Mouse (Mus musculus): ENCODE measurements around the gene Akt3. TPM values are rescaled to one million over a fixed set of nuclear protein-coding genes. Genes with fewer than 3 reads are reported as not detected.

Akt3 gene
- total RNA-seq, 1 experiment: 8.4 TPM

DNA sequence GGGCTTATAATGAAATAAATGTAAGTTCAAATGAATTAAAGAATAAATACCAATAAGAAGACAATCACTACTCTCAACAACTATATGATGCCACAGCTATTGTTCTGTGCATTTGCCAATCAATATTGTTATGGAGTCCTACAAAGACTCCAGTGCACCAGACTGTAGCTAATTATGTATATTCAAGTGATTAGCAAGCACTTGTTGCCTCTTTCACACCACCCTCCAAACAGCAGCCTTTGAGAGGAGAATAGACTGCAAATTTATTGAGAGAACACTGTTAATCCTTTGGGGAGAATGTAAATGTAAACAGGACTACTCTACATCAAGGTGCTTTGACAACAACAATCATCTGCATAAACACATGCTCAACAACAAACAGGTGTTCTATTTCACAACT is 86.7 kb downstream of the Akt3 start:
- no peak overlapping the region for H3K4me3 ChIP-seq (ENCODE audit: insufficient read depth in 1 of 2, low read depth in 1 of 2, low read length in 2 of 2, poor library complexity in 1 of 2, severe bottlenecking in 1 of 2)
- in situ Hi-C loops (cut with MboI; ENCODE audit: low sequenced_read_pairs in 2 of 2, unreplicated experiment in 2 of 2): no loop called here
- no peak overlapping the region for H3K9ac ChIP-seq (ENCODE audit: insufficient read depth, low read depth, low read length, poor library complexity, severe bottlenecking)
- H3K36me3 ChIP-seq (ENCODE audit: control insufficient read depth, insufficient read depth, low read length, poor library complexity, severe bottlenecking): no peaks in the 10 kb centered on the region
- no peak for DNase-seq (ENCODE audit: low read depth, low spot score)
- H3K27ac ChIP-seq (ENCODE audit: insufficient read depth, low read depth, low read length, poor library complexity, severe bottlenecking): no peak overlapping the region
- no peaks in the 10 kb centered on the region for H3K4me1 ChIP-seq (ENCODE audit: control insufficient read depth in 2 of 2, insufficient read depth in 2 of 2, low read length in 2 of 2, poor library complexity in 1 of 2)
- TF ChIP-seq CHD2 (IDR thresholded peaks at IDR 0.05; ENCODE audit: low read depth, low read length) (no peak), ZC3H11A (IDR thresholded peaks at IDR 0.05; ENCODE audit: borderline replicate concordance, low read depth, low read length) (no peak), ZNF384 (IDR thresholded peaks at IDR 0.05; ENCODE audit: low read depth, low read length) (no peak), MAFK (IDR thresholded peaks at IDR 0.05; ENCODE audit: insufficient read depth, low read depth, low read length) (no peak), HCFC1 (IDR thresholded peaks at IDR 0.05; ENCODE audit: borderline replicate concordance, insufficient read depth, low read length) (no peak)
- no peaks in the 10 kb centered on the region for H3K9me3 ChIP-seq (ENCODE audit: control insufficient read depth, insufficient read depth, low read depth, low read length)

DNA sequence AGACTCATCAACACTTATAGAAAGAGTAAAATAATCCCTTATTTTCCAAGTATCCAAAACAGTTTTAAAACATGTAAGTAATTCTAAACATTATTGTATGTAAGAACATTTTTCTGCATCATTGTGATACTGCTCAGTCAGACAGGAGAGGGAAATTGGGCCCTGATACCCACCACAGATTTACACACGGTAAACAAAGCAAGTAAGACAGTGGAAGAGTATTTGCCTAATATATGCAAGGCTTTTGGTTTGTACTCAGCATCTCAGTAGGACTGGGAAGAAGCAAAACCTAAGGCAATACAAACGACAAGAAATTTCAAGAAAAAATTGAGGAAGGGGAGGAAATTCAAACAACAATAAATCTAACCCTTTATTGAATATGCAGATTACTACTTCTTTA is 92.2 kb downstream of the Akt3 start:
- Histone ChIP-seq H3K9me3 (ENCODE audit: control insufficient read depth, insufficient read depth, low read depth, low read length) (no peaks in the 10 kb centered on the region), H3K36me3 (ENCODE audit: control insufficient read depth, insufficient read depth, low read length, poor library complexity, severe bottlenecking) (no peaks in the 10 kb centered on the region), H3K4me1 (ENCODE audit: control insufficient read depth in 2 of 2, insufficient read depth in 2 of 2, low read length in 2 of 2, poor library complexity in 1 of 2) (no peaks in the 10 kb centered on the region), H3K27ac (ENCODE audit: insufficient read depth, low read depth, low read length, poor library complexity, severe bottlenecking) (no peak overlapping the region), H3K9ac (ENCODE audit: insufficient read depth, low read depth, low read length, poor library complexity, severe bottlenecking) (no peak overlapping the region), H3K4me3 (ENCODE audit: insufficient read depth in 1 of 2, low read depth in 1 of 2, low read length in 2 of 2, poor library complexity in 1 of 2, severe bottlenecking in 1 of 2) (no peak overlapping the region)
- in situ Hi-C loops (cut with MboI; ENCODE audit: low sequenced_read_pairs in 2 of 2, unreplicated experiment in 2 of 2): no loop called here
- TF ChIP-seq MAFK (IDR thresholded peaks at IDR 0.05; ENCODE audit: insufficient read depth, low read depth, low read length): no peak
- TF ChIP-seq ZC3H11A (IDR thresholded peaks at IDR 0.05; ENCODE audit: borderline replicate concordance, low read depth, low read length): no peak
- no peak for TF ChIP-seq CHD2 (IDR thresholded peaks at IDR 0.05; ENCODE audit: low read depth, low read length)
- TF ChIP-seq HCFC1 (IDR thresholded peaks at IDR 0.05; ENCODE audit: borderline replicate concordance, insufficient read depth, low read length): no peak
- TF ChIP-seq ZNF384 (IDR thresholded peaks at IDR 0.05; ENCODE audit: low read depth, low read length): no peak
- DNase-seq (ENCODE audit: low read depth, low spot score): no peak

DNA sequence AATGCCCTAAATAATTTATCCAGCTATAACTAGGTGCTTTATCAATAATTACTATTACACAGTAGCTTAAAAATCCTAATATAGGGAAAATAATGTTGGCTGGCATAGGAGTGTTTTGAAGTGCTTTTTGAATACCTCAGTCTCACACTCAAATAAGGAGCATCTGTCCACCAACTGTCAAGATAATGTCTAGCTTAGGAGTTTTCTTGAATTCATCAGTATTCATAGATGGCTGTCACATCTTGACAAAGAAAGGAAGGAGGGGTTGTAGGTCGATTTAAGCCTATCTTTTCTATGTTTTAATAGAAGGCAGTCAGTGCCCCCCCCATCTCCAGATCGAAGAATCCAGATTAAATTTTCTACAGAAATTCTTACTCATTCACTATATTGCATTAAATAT is 92.7 kb downstream of the Akt3 start:
- Histone ChIP-seq H3K4me3 (ENCODE audit: insufficient read depth in 1 of 2, low read depth in 1 of 2, low read length in 2 of 2, poor library complexity in 1 of 2, severe bottlenecking in 1 of 2) (no peak overlapping the region), H3K4me1 (ENCODE audit: control insufficient read depth in 2 of 2, insufficient read depth in 2 of 2, low read length in 2 of 2, poor library complexity in 1 of 2) (no peaks in the 10 kb centered on the region), H3K9ac (ENCODE audit: insufficient read depth, low read depth, low read length, poor library complexity, severe bottlenecking) (no peak overlapping the region), H3K36me3 (ENCODE audit: control insufficient read depth, insufficient read depth, low read length, poor library complexity, severe bottlenecking) (no peaks in the 10 kb centered on the region), H3K9me3 (ENCODE audit: control insufficient read depth, insufficient read depth, low read depth, low read length) (no peaks in the 10 kb centered on the region), H3K27ac (ENCODE audit: insufficient read depth, low read depth, low read length, poor library complexity, severe bottlenecking) (no peak overlapping the region)
- no peak for DNase-seq (ENCODE audit: low read depth, low spot score)
- no peak for TF ChIP-seq ZC3H11A (IDR thresholded peaks at IDR 0.05; ENCODE audit: borderline replicate concordance, low read depth, low read length)
- TF ChIP-seq HCFC1 (IDR thresholded peaks at IDR 0.05; ENCODE audit: borderline replicate concordance, insufficient read depth, low read length): no peak
- TF ChIP-seq MAFK (IDR thresholded peaks at IDR 0.05; ENCODE audit: insufficient read depth, low read depth, low read length): no peak
- no peak for TF ChIP-seq ZNF384 (IDR thresholded peaks at IDR 0.05; ENCODE audit: low read depth, low read length)
- TF ChIP-seq CHD2 (IDR thresholded peaks at IDR 0.05; ENCODE audit: low read depth, low read length): no peak
- in situ Hi-C loops (cut with MboI; ENCODE audit: low sequenced_read_pairs in 2 of 2, unreplicated experiment in 2 of 2): no loop called here

DNA sequence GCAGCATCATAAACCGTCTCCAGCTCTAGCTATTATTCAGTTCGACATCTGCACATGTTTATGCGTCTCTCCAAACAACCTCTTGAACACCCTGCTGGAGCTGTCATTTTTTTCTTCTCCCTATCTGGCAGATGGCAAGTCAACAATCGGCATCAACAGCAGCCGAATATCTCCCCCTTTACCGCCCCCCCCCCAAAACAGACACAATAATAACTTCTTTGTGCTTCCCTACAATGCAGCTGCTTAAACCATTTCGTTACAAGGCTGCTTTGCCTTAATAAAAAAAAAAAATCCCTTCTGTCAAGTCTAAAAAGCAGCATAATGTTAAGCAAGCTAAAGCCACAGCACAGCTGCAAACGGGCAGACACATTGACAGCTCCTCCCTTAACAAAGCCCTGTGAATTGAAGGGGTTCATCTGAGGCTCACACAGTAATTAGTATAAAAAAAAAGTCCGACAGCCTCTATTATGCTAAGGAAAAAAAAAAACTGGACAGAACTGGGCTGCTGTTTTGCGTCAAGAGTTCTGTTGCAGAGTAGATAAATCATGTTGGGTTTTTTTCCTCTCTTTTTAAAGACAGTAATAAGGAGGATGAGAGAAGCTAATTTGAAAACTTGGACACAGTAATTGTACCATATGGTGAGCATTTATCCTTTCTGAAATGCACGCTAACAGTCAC is 107.5 kb downstream of the Akt3 start:
- Histone ChIP-seq H3K36me3 (ENCODE audit: control insufficient read depth, insufficient read depth, low read length, poor library complexity, severe bottlenecking) (no peaks in the 10 kb centered on the region), H3K4me3 (ENCODE audit: insufficient read depth in 1 of 2, low read depth in 1 of 2, low read length in 2 of 2, poor library complexity in 1 of 2, severe bottlenecking in 1 of 2) (no peak overlapping the region), H3K9me3 (ENCODE audit: control insufficient read depth, insufficient read depth, low read depth, low read length) (no peaks in the 10 kb centered on the region), H3K9ac (ENCODE audit: insufficient read depth, low read depth, low read length, poor library complexity, severe bottlenecking) (no peak overlapping the region), H3K4me1 (ENCODE audit: control insufficient read depth in 2 of 2, insufficient read depth in 2 of 2, low read length in 2 of 2, poor library complexity in 1 of 2) (no peaks in the 10 kb centered on the region), H3K27ac (ENCODE audit: insufficient read depth, low read depth, low read length, poor library complexity, severe bottlenecking) (no peak overlapping the region)
- TF ChIP-seq HCFC1 (IDR thresholded peaks at IDR 0.05; ENCODE audit: borderline replicate concordance, insufficient read depth, low read length): no peak
- no peak for TF ChIP-seq ZC3H11A (IDR thresholded peaks at IDR 0.05; ENCODE audit: borderline replicate concordance, low read depth, low read length)
- in situ Hi-C loops (cut with MboI; ENCODE audit: low sequenced_read_pairs in 2 of 2, unreplicated experiment in 2 of 2): no loop called here
- no peak for DNase-seq (ENCODE audit: low read depth, low spot score)

DNA sequence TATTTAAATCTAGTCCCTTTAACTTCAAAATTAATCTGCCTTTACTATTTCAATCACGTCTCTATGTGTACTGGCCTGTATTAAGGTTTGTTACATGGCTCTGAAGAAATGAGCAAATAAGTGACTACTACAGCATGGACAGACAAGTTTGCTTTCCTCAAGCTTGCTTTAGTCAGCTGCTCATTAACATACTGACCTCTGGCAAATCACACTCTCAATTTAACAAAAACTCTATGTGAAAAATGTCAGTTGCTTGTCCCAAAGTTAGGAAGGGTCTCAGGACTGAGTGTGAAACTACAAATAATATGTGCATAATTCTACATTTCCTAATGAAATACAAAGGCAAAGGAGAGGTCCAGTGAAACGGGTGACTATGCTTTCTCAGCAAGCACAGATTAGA is 109.3 kb downstream of the Akt3 start:
- DNase-seq (ENCODE audit: low read depth, low spot score): no peak
- Histone ChIP-seq H3K9ac (ENCODE audit: insufficient read depth, low read depth, low read length, poor library complexity, severe bottlenecking) (no peak overlapping the region), H3K4me3 (ENCODE audit: insufficient read depth in 1 of 2, low read depth in 1 of 2, low read length in 2 of 2, poor library complexity in 1 of 2, severe bottlenecking in 1 of 2) (no peak overlapping the region), H3K9me3 (ENCODE audit: control insufficient read depth, insufficient read depth, low read depth, low read length) (no peaks in the 10 kb centered on the region), H3K27ac (ENCODE audit: insufficient read depth, low read depth, low read length, poor library complexity, severe bottlenecking) (no peak overlapping the region), H3K36me3 (ENCODE audit: control insufficient read depth, insufficient read depth, low read length, poor library complexity, severe bottlenecking) (no peaks in the 10 kb centered on the region), H3K4me1 (ENCODE audit: control insufficient read depth in 2 of 2, insufficient read depth in 2 of 2, low read length in 2 of 2, poor library complexity in 1 of 2) (no peaks in the 10 kb centered on the region)
- no peak for TF ChIP-seq ZC3H11A (IDR thresholded peaks at IDR 0.05; ENCODE audit: borderline replicate concordance, low read depth, low read length)
- TF ChIP-seq CHD2 (IDR thresholded peaks at IDR 0.05; ENCODE audit: low read depth, low read length): no peak
- no peak for TF ChIP-seq HCFC1 (IDR thresholded peaks at IDR 0.05; ENCODE audit: borderline replicate concordance, insufficient read depth, low read length)
- TF ChIP-seq ZNF384 (IDR thresholded peaks at IDR 0.05; ENCODE audit: low read depth, low read length): no peak
- TF ChIP-seq MAFK (IDR thresholded peaks at IDR 0.05; ENCODE audit: insufficient read depth, low read depth, low read length): no peak
- in situ Hi-C loops (cut with MboI; ENCODE audit: low sequenced_read_pairs in 2 of 2, unreplicated experiment in 2 of 2): no loop called here
